In the genomic region with DNA sequence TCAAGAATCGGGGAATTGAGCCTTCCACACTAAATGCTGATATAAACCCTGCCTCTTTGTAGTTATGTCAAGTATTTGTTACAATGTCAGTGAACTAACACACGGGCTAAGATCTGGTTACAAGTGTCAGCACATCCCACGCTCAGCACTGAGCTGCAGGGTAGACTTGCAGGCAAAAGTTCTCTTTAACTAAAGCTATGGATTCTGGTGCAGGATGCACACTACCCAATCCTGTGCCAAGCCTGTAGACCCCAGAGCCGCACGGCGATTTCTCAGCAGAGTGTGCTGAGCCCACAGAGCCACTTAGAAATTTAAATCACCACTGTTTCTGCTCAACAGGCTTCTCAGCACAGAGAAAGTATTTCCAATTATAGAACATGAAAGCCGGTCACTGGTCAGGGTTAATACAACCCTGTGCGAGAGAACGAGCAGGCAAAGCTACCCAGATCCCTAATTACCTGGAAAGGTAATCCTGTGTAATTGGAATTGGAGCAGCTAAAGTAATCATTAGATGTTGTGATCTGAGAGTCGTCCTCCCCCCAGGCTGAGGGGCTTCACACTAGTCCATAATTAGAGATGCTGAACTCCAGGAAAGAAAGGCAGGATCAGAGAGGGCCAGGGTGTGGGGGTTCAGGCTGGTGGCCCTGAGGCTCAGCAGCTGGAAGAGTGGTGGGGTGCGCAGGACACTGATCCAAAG, we compare ENCODE assay signal across 19 mouse cellular contexts.
DNase-seq lines count a peak whose midpoint lies in the region; ATAC-seq and TF ChIP-seq lines count a peak whose summit lies in the region.
"Had no signal": no experiment of that assay in that cellular context is flagged by ENCODE, and none has a peak within 500 bp of the region (broad histone marks: within the 10 kb centered on the region; RNA-seq: fewer than 3 reads in every experiment).

No protein-coding gene starts in this region.

- H3K27ac ChIP-seq in heart, embryonic 12.5 days (ENCODE audit: poor library complexity, severe bottlenecking): peak overlapping the region; percentile 44; the same call in 1 of the 2 replicates
- no peak overlapping the region for H3K27ac ChIP-seq in kidney, postnatal 0 days
- H3K27ac ChIP-seq in kidney, embryonic 16.5 days (ENCODE audit: low read length): no peak overlapping the region
- no peak overlapping the region; the same call in 1 of the 2 replicates for H3K27ac ChIP-seq in forebrain, embryonic 13.5 days
- peak overlapping the region; percentile 28; the same call in 1 of the 2 replicates for H3K27ac ChIP-seq in midbrain, embryonic 14.5 days (replicated peaks; ENCODE audit: low read depth, low read length)
- H3K27ac ChIP-seq: hindbrain, embryonic 15.5 days; liver, embryonic 14.5 days; neural tube, embryonic 15.5 days had no signal

- no peak for DNase-seq in heart, postnatal 4 days
- peak; percentile 47 for DNase-seq in kidney, postnatal 0 days (ENCODE audit: low spot score)
- peak; percentile 61 for DNase-seq in midbrain, embryonic 14.5 days
- no peak for DNase-seq in cerebellum, adult 11-12 months
- no peak for DNase-seq in ovary, postnatal 36 days (ENCODE audit: low spot score)
- DNase-seq: adrenal gland, adult 8-10 months; cerebellum, adult 9-11 months; embryo, embryonic 11 days; gastrocnemius, postnatal 25 days; kidney, adult 8-10 months; layer of hippocampus, adult 9-11 months; lung, postnatal 14 days; thymus, adult 18-20 months had no signal

- WGBS in heart, embryonic 12.5 days: 38% methylated on average over 11 of the region's 11 CpGs
- WGBS in kidney, postnatal 0 days: 32% methylated on average over 11 of the region's 11 CpGs
- 33% methylated on average over 11 of the region's 11 CpGs for WGBS in kidney, embryonic 16.5 days
- 9% methylated on average over 11 of the region's 11 CpGs for WGBS in forebrain, embryonic 13.5 days
- 51% methylated on average over 11 of the region's 11 CpGs for WGBS in midbrain, embryonic 14.5 days

- no peak overlapping the region for H3K9ac ChIP-seq in heart, embryonic 12.5 days
- H3K9ac ChIP-seq in kidney, postnatal 0 days (ENCODE audit: low read depth, low read length): 0 out of 2 replicates have a peak overlapping the region, but pooled peaks have one; percentile 15
- no peak overlapping the region for H3K9ac ChIP-seq in kidney, embryonic 16.5 days (replicated peaks; ENCODE audit: low read length)
- no peak overlapping the region for H3K9ac ChIP-seq in forebrain, embryonic 13.5 days
- no peak overlapping the region for H3K9ac ChIP-seq in midbrain, embryonic 14.5 days (replicated peaks; ENCODE audit: low read length)
- H3K9ac ChIP-seq: hindbrain, embryonic 15.5 days; liver, embryonic 14.5 days; neural tube, embryonic 15.5 days had no signal

- no peak for TF ChIP-seq CTCF in kidney, postnatal 0 days (IDR thresholded peaks at IDR 0.05; ENCODE audit: low read depth)

- 0 out of 2 replicates have a peak, but pooled peaks cover 3% of the 10 kb centered on the region for H3K27me3 ChIP-seq in heart, embryonic 12.5 days (replicated peaks)
- no peaks in the 10 kb centered on the region for H3K27me3 ChIP-seq in kidney, postnatal 0 days (ENCODE audit: insufficient read depth, low read length)
- H3K27me3 ChIP-seq in kidney, embryonic 16.5 days (ENCODE audit: insufficient read depth, low read length): no peaks in the 10 kb centered on the region
- H3K27me3 ChIP-seq in forebrain, embryonic 13.5 days: peaks cover 50% of the 10 kb centered on the region
- no peaks in the 10 kb centered on the region for H3K27me3 ChIP-seq in midbrain, embryonic 14.5 days (ENCODE audit: control insufficient read depth, insufficient read depth, low read length)
- H3K27me3 ChIP-seq: hindbrain, embryonic 15.5 days; neural tube, embryonic 15.5 days had no signal

- peak overlapping the region; percentile 25; the same call in 1 of the 2 replicates for H3K4me2 ChIP-seq in heart, embryonic 12.5 days
- H3K4me2 ChIP-seq in kidney, postnatal 0 days (ENCODE audit: low read length): no peak overlapping the region
- no peak overlapping the region for H3K4me2 ChIP-seq in kidney, embryonic 16.5 days (replicated peaks; ENCODE audit: low read depth, low read length)
- H3K4me2 ChIP-seq in forebrain, embryonic 13.5 days: no peak overlapping the region
- no peak overlapping the region for H3K4me2 ChIP-seq in midbrain, embryonic 14.5 days (ENCODE audit: low read length)
- H3K4me2 ChIP-seq: hindbrain, embryonic 15.5 days; neural tube, embryonic 15.5 days had no signal

- H3K4me3 ChIP-seq in heart, embryonic 12.5 days: no peak overlapping the region
- no peak overlapping the region for H3K4me3 ChIP-seq in kidney, postnatal 0 days (replicated peaks; ENCODE audit: low read depth, low read length)
- H3K4me3 ChIP-seq in kidney, embryonic 16.5 days (ENCODE audit: low read length): no peak overlapping the region
- no peak overlapping the region for H3K4me3 ChIP-seq in forebrain, embryonic 13.5 days
- H3K4me3 ChIP-seq in midbrain, embryonic 14.5 days (replicated peaks; ENCODE audit: low read depth, low read length): no peak overlapping the region
- H3K4me3 ChIP-seq: hindbrain, embryonic 15.5 days; neural tube, embryonic 15.5 days had no signal

- peaks cover 41% of the 10 kb centered on the region for H3K4me1 ChIP-seq in heart, embryonic 12.5 days (replicated peaks)
- H3K4me1 ChIP-seq in kidney, postnatal 0 days (replicated peaks; ENCODE audit: insufficient read depth, low read length): no peaks in the 10 kb centered on the region
- peaks cover 10% of the 10 kb centered on the region; the same call in 1 of the 2 replicates for H3K4me1 ChIP-seq in kidney, embryonic 16.5 days (ENCODE audit: insufficient read depth, low read length)
- H3K4me1 ChIP-seq in forebrain, embryonic 13.5 days: peaks cover 42% of the 10 kb centered on the region
- peaks cover 26% of the 10 kb centered on the region for H3K4me1 ChIP-seq in midbrain, embryonic 14.5 days (ENCODE audit: control insufficient read depth, insufficient read depth, low read length)

- H3K36me3 ChIP-seq in heart, embryonic 12.5 days: no peaks in the 10 kb centered on the region
- no peaks in the 10 kb centered on the region for H3K36me3 ChIP-seq in kidney, postnatal 0 days (ENCODE audit: insufficient read depth, low read length)
- H3K36me3 ChIP-seq in kidney, embryonic 16.5 days (ENCODE audit: insufficient read depth, low read length): no peaks in the 10 kb centered on the region
- H3K36me3 ChIP-seq in forebrain, embryonic 13.5 days (ENCODE audit: poor library complexity, severe bottlenecking): no peaks in the 10 kb centered on the region
- no peaks in the 10 kb centered on the region for H3K36me3 ChIP-seq in midbrain, embryonic 14.5 days (ENCODE audit: control insufficient read depth, insufficient read depth, low read length)
- H3K36me3 ChIP-seq: hindbrain, embryonic 15.5 days; neural tube, embryonic 15.5 days had no signal

- H3K9me3 ChIP-seq in heart, embryonic 12.5 days (replicated peaks): no peaks in the 10 kb centered on the region
- no peaks in the 10 kb centered on the region for H3K9me3 ChIP-seq in kidney, postnatal 0 days (replicated peaks; ENCODE audit: low read length)
- H3K9me3 ChIP-seq in kidney, embryonic 16.5 days (ENCODE audit: low read length): no peaks in the 10 kb centered on the region
- H3K9me3 ChIP-seq in forebrain, embryonic 13.5 days (replicated peaks): no peaks in the 10 kb centered on the region
- H3K9me3 ChIP-seq in midbrain, embryonic 14.5 days (ENCODE audit: control insufficient read depth, low read length): no peaks in the 10 kb centered on the region
- H3K9me3 ChIP-seq: hindbrain, embryonic 15.5 days; neural tube, embryonic 15.5 days had no signal

- ATAC-seq in heart, embryonic 12.5 days (ENCODE audit: insufficient number of reproducible peaks, low FRiP score): no peak
- ATAC-seq in kidney, postnatal 0 days (replicated peaks; ENCODE audit: low FRiP score, low read depth): no peak
- no peak for ATAC-seq in kidney, embryonic 16.5 days (ENCODE audit: low FRiP score, low TSS enrichment)
- ATAC-seq in forebrain, embryonic 13.5 days: peak; percentile 22; the same call in 1 of the 2 replicates
- no peak for ATAC-seq in midbrain, embryonic 14.5 days (ENCODE audit: low FRiP score, low TSS enrichment)

Comparison
In these comparisons a context has a peak if more than half of its experiments do, and no peak if none do; other contexts are left out.
1. H3K27ac ChIP-seq: peak in heart, embryonic 12.5 days (single experiment) and midbrain, embryonic 14.5 days (single experiment); none in kidney, postnatal 0 days (single experiment), kidney, embryonic 16.5 days (single experiment) and forebrain, embryonic 13.5 days (single experiment).
2. DNase-seq: peak in kidney, postnatal 0 days (single experiment) and midbrain, embryonic 14.5 days (single experiment); none in heart, postnatal 4 days (single experiment), cerebellum, adult 11-12 months (single experiment) and ovary, postnatal 36 days (single experiment).